Mouse (Mus musculus): ENCODE results near the gene Heyl.

GRCm38 (mm10) chr4:123298980-123299670, 65.8 kb downstream of the Heyl start:
- TF ChIP-seq POLR2A (IDR thresholded peaks at IDR 0.05; ENCODE audit: insufficient read length, low read depth): no peak
- no peak for TF ChIP-seq MAX (IDR thresholded peaks at IDR 0.05; ENCODE audit: low read depth)
- TF ChIP-seq CEBPB (IDR thresholded peaks at IDR 0.05; ENCODE audit: insufficient read depth, poor library complexity, severe bottlenecking): no peak
